Mouse (Mus musculus) central nervous system, embryonic 14 days (tissue): ENCODE results near the gene Flvcr1. TPM values are rescaled to one million over a fixed set of nuclear protein-coding genes. Genes with fewer than 3 reads are reported as not detected.

ENCODE experiments used
- polyA plus RNA-seq: library from polyadenylated mRNA; depleted of rRNA; stranded (reverse); fragments of >200 nt; gene quantifications from 2 replicates; pipeline ENCODE4 v1.2.3, GENCODE M21; 2012; rRNA removed

Flvcr1 gene
- 19.6 and 20.6 TPM in 2 replicates for polyA plus RNA-seq

GRCm38 (mm10) chr1:191026021-191026713 is at the start of gene Flvcr1:
Gene Flvcr1 (minus strand): TSS chr1:191026158.

GRCm38 (mm10) chr1:191062781-191063485 is 37.0 kb upstream of the Flvcr1 start, which contains the start of the genes Tatdn3 and Nsl1:
Gene Tatdn3 (minus strand): TSS chr1:191062932.
Gene Nsl1 (plus strand): TSS chr1:191063012.

GRCm38 (mm10) chr1:191036554-191037334 is 10.8 kb upstream of the Flvcr1 start, which contains the start of gene Spata45:
Gene Spata45 (plus strand): TSS chr1:191036639.

GRCm38 (mm10) chr1:190979100-190979563 is 46.8 kb downstream of the Flvcr1 start, which contains the start of gene Vash2:
Gene Vash2 (minus strand): TSS chr1:190979296.

Other genes starting within 250 kb of the Flvcr1 start
- 20.5 and 22.6 TPM in 2 replicates for gene Rps6kc1, start 114.4 kb downstream of the Flvcr1 start, polyA plus RNA-seq
- gene Angel2, start 101.0 kb downstream of the Flvcr1 start, polyA plus RNA-seq = 54.6 and 63.3 TPM in 2 replicates
- gene Vash2, start 46.9 kb downstream of the Flvcr1 start, polyA plus RNA-seq = 49.2 and 56.3 TPM in 2 replicates
- not detected in 2 replicates for gene Spata45, start 10.5 kb upstream of the Flvcr1 start, polyA plus RNA-seq
- gene Tatdn3, start 36.8 kb upstream of the Flvcr1 start, polyA plus RNA-seq = 26.8 and 29.2 TPM in 2 replicates
- 9.4 and 9.5 TPM in 2 replicates for gene Nsl1, start 36.9 kb upstream of the Flvcr1 start, polyA plus RNA-seq
- gene Batf3, start 71.7 kb upstream of the Flvcr1 start, polyA plus RNA-seq = 2.6 and 3.7 TPM in 2 replicates
- not detected in 2 replicates for gene Fam71a, start 138.7 kb upstream of the Flvcr1 start, polyA plus RNA-seq
- gene Atf3, start 191.9 kb upstream of the Flvcr1 start, polyA plus RNA-seq = 1.6 and 2.1 TPM in 2 replicates